Mouse (Mus musculus): ENCODE measurements around the gene Adam15.

- TF ChIP-seq CTCF (IDR thresholded peaks at IDR 0.05; ENCODE audit: low read depth): peak; percentile 43
- TF ChIP-seq EP300 (IDR thresholded peaks at IDR 0.05; ENCODE audit: low read depth): no peak
Observed at GRCm38 (mm10) chr3:89300514-89300913, 49.3 kb downstream of the Adam15 start.

Measured in liver, postnatal 0 days (tissue).